Mouse (Mus musculus) heart, embryonic 16.5 days (tissue): ENCODE results near the gene Cxcl12. TPM values are rescaled to one million over a fixed set of nuclear protein-coding genes. Genes with fewer than 3 reads are reported as not detected.

Experiments
- ATAC-seq: fragments of 200-750 bp; cut with Nextera tagmentation; replicated peaks from 2 replicates; pipeline ENCODE4 v1.8.0; 2017; ENCODE audit warnings: moderate number of reproducible peaks; ENCODE audit not compliant: insufficient read depth, low FRiP score; ENCODE audit errors: extremely low read depth
- H3K27ac ChIP-seq: fragments of 300-500 bp; sonication (generic); 2 replicates; pipeline ENCODE4 v1.5.1; 2014; ENCODE audit warnings: mild to moderate bottlenecking, low read length, control low read depth, moderate library complexity
- H3K27me3 ChIP-seq: fragments of 300-500 bp; sonication (generic); 2 replicates; pipeline ENCODE4 v1.6.1; 2014; ENCODE audit warnings: low read length, mixed read lengths; ENCODE audit not compliant: control insufficient read depth, insufficient read depth
- H3K36me3 ChIP-seq: fragments of 300-500 bp; sonication (generic); 2 replicates; pipeline ENCODE4 v1.6.1; 2014; ENCODE audit not compliant: control insufficient read depth, insufficient read depth
- H3K4me1 ChIP-seq: fragments of 300-500 bp; sonication (generic); 2 replicates; pipeline ENCODE4 v1.6.1; 2014; ENCODE audit warnings: low read length, mixed read lengths; ENCODE audit not compliant: control insufficient read depth, insufficient read depth
- H3K4me2 ChIP-seq: fragments of 300-500 bp; sonication (generic); 2 replicates; pipeline ENCODE4 v1.6.1; 2014; ENCODE audit warnings: low read depth, mild to moderate bottlenecking, control low read depth, low read length
- H3K4me3 ChIP-seq: fragments of 300-500 bp; sonication (generic); 2 replicates; pipeline ENCODE4 v1.5.1; 2014; ENCODE audit warnings: mild to moderate bottlenecking, control low read depth, low read length
- H3K9ac ChIP-seq: fragments of 300-500 bp; sonication (generic); 2 replicates; pipeline ENCODE4 v1.6.1; 2014; ENCODE audit warnings: low read length, control low read depth
- H3K9me3 ChIP-seq: fragments of 300-500 bp; sonication (generic); replicated peaks from 2 replicates; pipeline ENCODE4 v1.6.1; 2016; ENCODE audit warnings: low read length; ENCODE audit not compliant: control insufficient read depth
- WGBS: fragments of 180-500 bp; shearing (Covaris S2); extraction: QIAGEN DNeasy Blood & Tissue Kit; methylation state at CpG from one replicate; pipeline ENCODE4 v1.1.7; 2014; 5-methylcytosine and 5-hydroxymethylcytosine counted together
- polyA plus RNA-seq: library from polyadenylated mRNA; unstranded; fragments of >200 nt; fragmentation: Nextera tagmentation; extraction: Ambion mirVana; gene quantifications from 2 replicates; pipeline ENCODE4 v1.2.1, GENCODE M21; 2015

The Cxcl12 gene
- polyA plus RNA-seq, 1 experiment from 2014 or later, result 138 TPM

GRCm38 (mm10) chr6:117192678-117193077, 24.3 kb downstream of the Cxcl12 start:
- 76% methylated on average over 7 of the region's 7 CpGs for WGBS
- Histone ChIP-seq H3K36me3 (no peaks in the 10 kb centered on the region), H3K4me2 (no peak overlapping the region), H3K9ac (no peak overlapping the region), H3K9me3 (no peaks in the 10 kb centered on the region), H3K4me3 (no peak overlapping the region), H3K27me3 (no peaks in the 10 kb centered on the region), H3K27ac (no peak overlapping the region), H3K4me1 (no peaks in the 10 kb centered on the region)
- ATAC-seq, result no peak

GRCm38 (mm10) chr6:117195270-117195669, 26.9 kb downstream of the Cxcl12 start:
- WGBS, result 83% methylated on average over 3 of the region's 3 CpGs

GRCm38 (mm10) chr6:117198871-117199270, 30.5 kb downstream of the Cxcl12 start:
- H3K27ac ChIP-seq, result no peak overlapping the region

More at GRCm38 (mm10) chr6:117195270-117195669, 26.9 kb downstream of the Cxcl12 start:
- no peaks in the 10 kb centered on the region for H3K27me3 ChIP-seq
- H3K36me3 ChIP-seq, result no peaks in the 10 kb centered on the region
- no peak overlapping the region for H3K4me3 ChIP-seq
- no peak for ATAC-seq
- H3K9ac ChIP-seq, result no peak overlapping the region
- H3K4me1 ChIP-seq, result no peaks in the 10 kb centered on the region
- H3K27ac ChIP-seq, result no peak overlapping the region
- no peak overlapping the region for H3K4me2 ChIP-seq
- H3K9me3 ChIP-seq, result no peaks in the 10 kb centered on the region

GRCm38 (mm10) chr6:117199718-117200117, 31.4 kb downstream of the Cxcl12 start:
- H3K36me3 ChIP-seq, result no peaks in the 10 kb centered on the region
- H3K4me3 ChIP-seq, result no peak overlapping the region
- H3K27me3 ChIP-seq, result 0 out of 2 replicates have a peak, but pooled peaks cover 2% of the 10 kb centered on the region
- no peaks in the 10 kb centered on the region for H3K9me3 ChIP-seq
- no peak overlapping the region for H3K4me2 ChIP-seq
- no peak overlapping the region for H3K9ac ChIP-seq
- ATAC-seq, result no peak
- 31% methylated on average over 2 of the region's 2 CpGs for WGBS
- no peaks in the 10 kb centered on the region for H3K4me1 ChIP-seq
- no peak overlapping the region for H3K27ac ChIP-seq

More at GRCm38 (mm10) chr6:117198871-117199270, 30.5 kb downstream of the Cxcl12 start:
- no peaks in the 10 kb centered on the region for H3K36me3 ChIP-seq
- H3K4me3 ChIP-seq, result no peak overlapping the region
- 0 out of 2 replicates have a peak, but pooled peaks cover 2% of the 10 kb centered on the region for H3K27me3 ChIP-seq
- ATAC-seq, result no peak
- 84% methylated on average over 4 of the region's 4 CpGs for WGBS
- H3K4me1 ChIP-seq, result no peaks in the 10 kb centered on the region
- H3K9ac ChIP-seq, result no peak overlapping the region
- H3K4me2 ChIP-seq, result no peak overlapping the region
- H3K9me3 ChIP-seq, result no peaks in the 10 kb centered on the region

- Histone ChIP-seq H3K27ac (no peak overlapping the region), H3K4me3 (no peak overlapping the region), H3K36me3 (no peaks in the 10 kb centered on the region), H3K9me3 (no peaks in the 10 kb centered on the region), H3K27me3 (0 out of 2 replicates have a peak, but pooled peaks cover 2% of the 10 kb centered on the region), H3K4me1 (no peaks in the 10 kb centered on the region), H3K4me2 (no peak overlapping the region), H3K9ac (no peak overlapping the region)
- no peak for ATAC-seq
- whole genome bisulfite sequencing, result 50% methylated on average over 5 of the region's 5 CpGs
Measured at GRCm38 (mm10) chr6:117200916-117201315, 32.6 kb downstream of the Cxcl12 start.

GRCm38 (mm10) chr6:117201396-117201795, 33.1 kb downstream of the Cxcl12 start:
- ATAC-seq, result no peak
- Histone ChIP-seq H3K27me3 (0 out of 2 replicates have a peak, but pooled peaks cover 2% of the 10 kb centered on the region), H3K4me1 (no peaks in the 10 kb centered on the region), H3K4me3 (no peak overlapping the region), H3K9me3 (no peaks in the 10 kb centered on the region), H3K4me2 (no peak overlapping the region), H3K36me3 (no peaks in the 10 kb centered on the region), H3K9ac (no peak overlapping the region), H3K27ac (no peak overlapping the region)
- 80% methylated on average over 2 of the region's 2 CpGs for WGBS

- no peak overlapping the region for H3K27ac ChIP-seq
- WGBS, result 78% methylated on average over 8 of the region's 8 CpGs
Measured at GRCm38 (mm10) chr6:117201859-117202258, 33.5 kb downstream of the Cxcl12 start.

GRCm38 (mm10) chr6:117202856-117203400, 34.6 kb downstream of the Cxcl12 start:
- WGBS, result 54% methylated on average over 2 of the region's 2 CpGs
- H3K9me3 ChIP-seq, result no peaks in the 10 kb centered on the region
- no peak overlapping the region for H3K27ac ChIP-seq
- H3K4me3 ChIP-seq, result no peak overlapping the region
- no peak for ATAC-seq
- H3K4me1 ChIP-seq, result no peaks in the 10 kb centered on the region
- H3K27me3 ChIP-seq, result peaks cover 2% of the 10 kb centered on the region; the same call in 1 of the 2 replicates
- H3K4me2 ChIP-seq, result no peak overlapping the region
- no peak overlapping the region for H3K9ac ChIP-seq
- no peaks in the 10 kb centered on the region for H3K36me3 ChIP-seq

More at GRCm38 (mm10) chr6:117201859-117202258, 33.5 kb downstream of the Cxcl12 start:
- Histone ChIP-seq H3K9me3 (no peaks in the 10 kb centered on the region), H3K27me3 (peaks cover 2% of the 10 kb centered on the region; the same call in 1 of the 2 replicates), H3K9ac (no peak overlapping the region), H3K4me1 (no peaks in the 10 kb centered on the region), H3K4me2 (no peak overlapping the region), H3K4me3 (no peak overlapping the region), H3K36me3 (no peaks in the 10 kb centered on the region)
- no peak for ATAC-seq

- H3K27me3 ChIP-seq, result peaks cover 2% of the 10 kb centered on the region; the same call in 1 of the 2 replicates
- no peaks in the 10 kb centered on the region for H3K9me3 ChIP-seq
- no peaks in the 10 kb centered on the region for H3K36me3 ChIP-seq
- 88% methylated on average over 3 of the region's 3 CpGs for WGBS
- H3K4me3 ChIP-seq, result no peak overlapping the region
- no peak for ATAC-seq
- no peak overlapping the region for H3K27ac ChIP-seq
- H3K4me2 ChIP-seq, result no peak overlapping the region
- H3K4me1 ChIP-seq, result no peaks in the 10 kb centered on the region
- H3K9ac ChIP-seq, result no peak overlapping the region
Measured at GRCm38 (mm10) chr6:117204112-117204511, 35.8 kb downstream of the Cxcl12 start.
